Mouse (Mus musculus): ENCODE measurements at regions not wholly inside any gene's neighbourhood (a gene's known extent, or its start where the extent isn't known, plus 50 kb on each side); places are given as distances from the start of the nearest gene placed in this dataset.

DNA sequence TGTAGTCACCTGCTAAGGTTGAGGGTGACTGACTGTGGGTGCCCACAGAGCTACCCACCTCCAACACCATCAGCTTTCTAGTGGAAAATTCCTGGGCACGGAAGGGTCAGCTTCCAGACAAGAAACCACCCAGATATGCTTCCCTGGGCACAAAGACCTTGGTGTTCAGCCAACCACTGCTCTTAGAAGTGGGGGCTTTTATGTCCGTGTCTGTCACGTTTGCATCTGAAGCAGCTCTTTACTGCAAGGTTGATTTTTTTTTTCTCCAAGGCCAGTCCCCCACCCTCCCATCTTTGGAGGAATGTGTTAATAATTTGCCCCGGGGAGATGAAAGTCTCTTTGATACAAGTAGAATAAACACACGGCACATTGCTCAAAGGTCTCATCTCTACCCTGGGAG, 98.6 kb upstream of the Ankrd55 start:
- no peak for DNase-seq

GRCm38 (mm10) chr13:112192192-112192905, 95.9 kb upstream of the Ankrd55 start:
- no peak for DNase-seq

DNA sequence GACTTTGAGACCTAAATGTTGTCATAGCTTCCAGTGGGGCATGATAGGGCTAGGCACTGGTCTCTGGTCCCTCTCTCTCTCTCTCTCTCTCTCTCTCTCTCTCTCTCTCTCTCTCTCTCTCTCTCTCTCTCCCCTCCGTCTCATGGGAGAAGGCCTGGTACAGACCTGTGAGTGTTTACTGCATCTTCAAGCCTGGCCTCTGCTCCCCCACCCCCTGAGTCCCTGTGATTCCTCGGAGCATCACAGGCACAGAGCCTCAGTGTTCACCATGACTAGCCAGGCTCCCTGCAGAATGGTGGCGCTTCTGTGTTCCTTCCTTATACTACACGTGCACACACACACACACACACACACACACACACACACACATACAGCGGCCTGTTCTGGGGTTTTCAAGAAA, 94.6 kb upstream of the Ankrd55 start:
- no peak for DNase-seq

GRCm38 (mm10) chr13:112194991-112195390, 93.3 kb upstream of the Ankrd55 start:
- no peak for DNase-seq

GRCm38 (mm10) chr13:112196789-112197188, 91.5 kb upstream of the Ankrd55 start:
- DNase-seq = peak; percentile 66

- no peak for DNase-seq
Measured at GRCm38 (mm10) chr13:112203721-112204120, 84.5 kb upstream of the Ankrd55 start.

DNA sequence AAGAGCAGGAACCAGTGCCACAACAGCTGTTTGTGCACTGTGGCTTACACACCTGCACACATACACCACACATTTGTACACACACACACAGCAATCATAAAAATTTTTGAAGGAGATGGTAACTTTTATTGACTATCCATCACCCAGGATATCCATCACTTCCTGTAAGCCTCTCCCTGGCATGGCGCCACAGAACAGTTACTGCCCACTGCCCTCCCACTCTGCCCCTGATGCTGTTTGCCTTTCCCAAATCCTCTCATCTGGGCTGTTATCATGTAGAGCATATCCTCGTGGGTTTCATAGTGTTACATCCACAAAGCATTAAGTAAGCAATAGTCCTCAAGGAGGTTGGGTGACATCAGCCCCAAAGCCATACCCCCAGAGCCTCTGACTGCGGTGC, 84.0 kb upstream of the Ankrd55 start:
- no peak for DNase-seq

GRCm38 (mm10) chr13:112204813-112205212, 83.4 kb upstream of the Ankrd55 start:
- peak; percentile 39 for DNase-seq

GRCm38 (mm10) chr13:112207617-112208235, 80.5 kb upstream of the Ankrd55 start:
- DNase-seq = no peak

DNA sequence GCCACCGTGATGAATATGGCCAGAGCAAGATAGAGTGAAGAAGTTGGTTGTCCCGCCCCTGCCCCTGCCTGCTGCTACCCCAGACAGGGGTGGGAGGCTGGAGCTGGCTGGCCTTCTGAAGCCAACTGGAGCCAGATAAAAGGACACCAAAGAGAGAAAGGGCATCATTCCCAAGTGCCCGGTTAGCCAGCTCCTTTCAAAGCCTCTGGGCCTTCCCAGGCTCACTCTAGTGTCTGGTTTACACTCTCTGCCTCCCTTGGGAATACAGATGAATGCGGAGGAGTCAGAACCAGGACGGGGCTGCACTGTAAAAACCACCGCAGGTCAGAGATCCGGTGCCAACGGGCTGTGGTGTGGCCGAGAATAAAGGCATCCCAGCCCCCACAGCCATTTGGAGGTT, 76.4 kb upstream of the Ankrd55 start:
- DNase-seq = no peak

- no peak for DNase-seq
Measured at GRCm38 (mm10) chr13:112212391-112212790, 75.9 kb upstream of the Ankrd55 start.

DNA sequence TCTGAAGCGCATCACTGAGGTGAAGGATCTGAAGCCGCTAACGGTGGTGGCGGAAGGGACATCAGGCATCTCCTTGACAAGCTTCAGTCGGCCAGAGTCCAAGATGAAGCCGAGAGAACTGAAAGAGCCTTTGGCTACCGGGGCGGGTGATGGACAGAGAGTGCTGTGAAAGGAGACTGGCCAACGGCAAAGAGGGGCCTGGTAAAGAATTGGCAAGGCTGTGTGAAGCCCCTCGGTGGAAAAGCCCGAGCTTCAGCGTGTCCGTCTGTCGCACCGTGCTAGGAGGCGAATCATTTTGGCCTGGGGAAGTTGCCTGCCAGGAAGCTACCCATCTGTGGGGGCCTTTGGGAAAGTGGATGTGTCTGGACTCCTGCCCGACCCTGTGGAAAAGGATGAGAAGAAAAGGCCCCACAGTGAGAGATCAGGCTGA, 74.6 kb upstream of the Ankrd55 start:
- no peak for DNase-seq

DNA sequence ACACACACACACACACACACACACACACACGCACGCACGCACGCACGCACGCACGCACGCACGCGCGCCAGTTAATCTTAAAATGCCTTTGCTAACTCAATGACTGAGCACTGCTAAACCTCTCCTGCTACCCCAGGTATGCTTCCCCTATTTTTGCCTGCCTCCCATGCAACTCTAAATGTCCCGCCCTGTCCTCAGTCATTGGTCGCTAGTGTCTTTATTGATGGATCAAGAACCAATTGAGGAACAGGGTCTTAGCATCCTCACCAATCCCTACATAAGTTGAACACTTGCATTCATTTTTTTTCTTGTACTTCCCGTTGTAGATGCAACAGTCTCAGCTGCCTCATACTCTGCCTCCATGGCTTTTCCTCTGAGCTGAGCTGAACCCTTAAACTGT, 72.2 kb upstream of the Ankrd55 start:
- DNase-seq = no peak

- no peak for DNase-seq
Measured at GRCm38 (mm10) chr13:112218389-112218788, 69.9 kb upstream of the Ankrd55 start.

DNA sequence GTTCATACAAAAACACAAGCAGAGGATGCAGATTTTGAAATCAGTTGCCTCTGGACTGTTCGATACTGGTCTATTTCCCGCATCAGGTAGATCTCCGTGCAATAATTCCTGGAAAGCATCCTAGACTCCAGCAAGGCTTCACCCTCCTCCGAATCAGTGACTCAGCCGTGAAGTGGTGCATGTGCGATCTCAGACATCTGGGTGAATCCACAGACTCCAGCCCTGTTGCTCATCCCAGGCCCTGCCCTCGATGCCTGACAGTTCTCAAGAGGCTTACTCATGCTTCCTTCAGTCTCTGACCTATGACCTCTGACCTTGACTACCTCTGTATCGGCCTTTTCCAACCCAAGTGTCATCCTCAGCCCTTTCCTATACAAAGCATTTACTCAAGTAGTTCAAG, 68.1 kb upstream of the Ankrd55 start:
- DNase-seq = no peak

- no peak for DNase-seq
Measured at GRCm38 (mm10) chr13:112223616-112224015, 64.6 kb upstream of the Ankrd55 start.

GRCm38 (mm10) chr13:112227766-112228165, 60.5 kb upstream of the Ankrd55 start:
- DNase-seq = no peak

DNA sequence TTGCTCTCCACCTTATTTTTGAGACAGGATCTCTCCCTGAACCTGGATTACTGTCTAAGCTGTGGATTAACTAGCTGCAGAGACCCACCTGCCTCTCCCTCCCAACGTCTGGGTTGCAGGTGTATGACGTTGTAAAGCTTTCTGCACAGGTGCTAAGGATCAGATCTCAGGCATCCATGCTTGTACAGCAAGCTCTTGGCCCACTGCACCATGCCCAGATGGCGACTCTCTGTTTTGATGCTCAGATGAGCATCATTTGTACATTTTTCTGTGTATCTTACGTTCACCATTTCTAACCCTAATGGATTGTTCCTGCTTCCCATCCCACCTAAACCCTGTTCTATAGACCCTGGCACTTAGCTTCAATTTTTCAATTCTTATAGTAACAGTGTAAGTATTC, 59.4 kb upstream of the Ankrd55 start:
- no peak for DNase-seq

DNA sequence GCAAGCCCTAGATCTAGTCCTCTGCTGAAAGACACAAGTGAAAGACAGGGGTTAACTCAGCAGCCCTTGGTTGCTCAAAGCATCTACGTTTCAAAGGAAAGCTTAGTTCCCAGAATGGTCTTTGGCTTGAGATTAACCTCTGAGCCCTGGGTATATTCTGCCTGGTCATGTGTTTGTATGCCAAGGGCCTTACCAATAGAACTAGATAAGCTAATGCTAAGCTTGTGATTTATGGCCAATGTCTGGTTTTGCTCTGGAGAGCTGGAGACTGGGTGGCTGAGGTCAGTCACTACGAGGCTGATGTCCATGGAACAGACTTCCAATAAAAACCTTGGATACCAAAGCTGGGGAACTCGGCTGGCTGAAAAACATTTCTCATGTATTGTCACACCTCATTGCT, 58.1 kb upstream of the Ankrd55 start:
- no peak for DNase-seq

GRCm38 (mm10) chr13:112234695-112235094, 53.6 kb upstream of the Ankrd55 start:
- no peak for DNase-seq

- DNase-seq = no peak
Measured at GRCm38 (mm10) chr13:112236956-112237355, 51.3 kb upstream of the Ankrd55 start.

DNA sequence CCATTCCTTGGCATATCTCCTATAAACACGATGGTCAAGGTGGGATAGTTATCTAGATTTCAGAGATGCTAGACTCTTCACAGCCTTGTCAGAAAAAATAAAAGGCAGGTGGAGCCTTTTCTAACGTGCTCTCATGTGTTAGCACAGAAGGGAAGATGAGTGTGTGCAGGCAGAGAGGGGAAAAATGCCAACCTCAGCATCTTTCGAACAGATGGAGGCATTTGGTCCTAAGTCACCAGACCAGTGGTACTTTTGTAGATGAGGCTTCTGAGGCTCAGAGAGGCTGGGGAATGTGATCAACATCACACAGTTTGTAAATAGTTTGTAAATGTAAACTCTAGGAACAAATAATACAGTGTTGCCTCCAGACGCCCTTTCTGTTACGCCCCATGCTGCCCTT, 50.9 kb upstream of the Ankrd55 start:
- DNase-seq = no peak

DNA sequence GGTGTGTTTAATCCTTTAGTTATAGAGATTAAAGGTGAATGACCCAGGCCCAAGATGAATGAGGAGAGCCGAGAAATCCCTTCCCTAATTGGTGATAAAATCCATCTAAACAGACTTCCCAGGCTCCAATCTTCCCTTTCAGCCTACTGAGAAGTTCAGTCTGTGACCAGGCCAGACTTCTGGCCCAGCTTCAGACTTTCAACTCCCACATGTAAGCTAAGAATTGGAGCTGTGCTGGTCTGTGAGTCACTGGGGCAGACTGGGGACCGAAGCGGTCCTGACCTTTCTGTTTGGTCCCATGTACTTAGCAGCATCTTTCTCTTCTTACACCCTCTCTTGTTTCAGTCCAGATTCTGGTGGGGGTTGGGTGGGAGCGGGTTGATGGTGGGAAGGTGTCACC, 50.3 kb upstream of the Ankrd55 start:
- no peak for DNase-seq

Data from embryo, embryonic 11 days (tissue).